Mouse (Mus musculus): ENCODE measurements around the gene Cylc2.

The Cylc2 gene

DNA sequence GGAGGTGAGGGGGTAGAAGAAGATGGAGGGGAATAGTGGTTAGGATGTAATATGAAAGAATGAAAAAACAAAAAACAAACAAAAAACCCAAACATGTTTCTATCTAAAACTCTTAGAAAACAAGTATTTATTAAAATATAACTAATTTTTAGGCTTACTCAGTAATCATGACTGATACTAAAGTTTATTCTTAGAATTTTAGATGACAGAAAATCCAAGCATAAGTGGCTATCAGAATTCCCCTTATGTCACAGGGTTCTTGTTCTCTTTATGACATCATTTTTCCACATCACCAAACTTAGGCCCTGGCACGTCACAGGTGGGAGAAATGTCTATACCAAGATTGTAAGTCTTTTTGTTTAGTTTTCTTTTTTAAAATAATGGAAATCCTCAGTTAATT lies at the start of gene Cylc2:
Cylc2 (plus strand) TSS at position 301 of the 400 bp plus-strand sequence.
- no peak for DNase-seq (ENCODE audit: low spot score in 2 of 2)
